Mouse (Mus musculus) ES-E14 (cell line): ENCODE data around the gene Slc22a22. TPM values are rescaled to one million over a fixed set of nuclear protein-coding genes. Genes with fewer than 3 reads are reported as not detected.

Experiments
- DNase-seq: peaks from one replicate; pipeline ENCODE4 v3.0.0-alpha.2; 2013; ENCODE audit warnings: low read depth, low spot score
- H3K27ac ChIP-seq: 2 replicates; pipeline ENCODE4 v1.5.1; 2012; ENCODE audit warnings: low read depth, mild to moderate bottlenecking, low read length, moderate library complexity, mixed read lengths; ENCODE audit not compliant: poor library complexity, insufficient read depth, severe bottlenecking
- H3K36me3 ChIP-seq: 2 replicates; pipeline ENCODE4 v1.6.1; 2012; ENCODE audit warnings: mild to moderate bottlenecking, low read length, moderate library complexity, mixed read lengths; ENCODE audit not compliant: control insufficient read depth, poor library complexity, insufficient read depth, severe bottlenecking
- H3K4me1 ChIP-seq, 2 experiments: fragments of 150-350 bp in 1 of 2; sonication (generic) in 1 of 2; 2 replicates each; pipeline ENCODE4 v1.6.1; 2012; ENCODE audit warnings: low read length in 2 of 2, mild to moderate bottlenecking in 1 of 2, mixed read lengths in 1 of 2; ENCODE audit not compliant: control insufficient read depth in 2 of 2, insufficient read depth in 2 of 2, poor library complexity in 1 of 2
- H3K4me3 ChIP-seq, 2 experiments: fragments of 150-350 bp in 1 of 2; sonication (generic) in 1 of 2; 2 replicates each; pipeline ENCODE4 v1.5.1; 2012; ENCODE audit warnings: low read length in 2 of 2, low read depth in 1 of 2, mild to moderate bottlenecking in 1 of 2, mixed read lengths in 1 of 2; ENCODE audit not compliant: insufficient read depth in 1 of 2, poor library complexity in 1 of 2, severe bottlenecking in 1 of 2
- H3K9ac ChIP-seq: 2 replicates; pipeline ENCODE4 v1.6.1; 2012; ENCODE audit warnings: low read depth, mild to moderate bottlenecking, low read length, mixed read lengths; ENCODE audit not compliant: poor library complexity, insufficient read depth, severe bottlenecking
- H3K9me3 ChIP-seq: fragments of 150-350 bp; sonication (generic); 2 replicates; pipeline ENCODE4 v1.6.1; 2012; ENCODE audit warnings: low read depth, mild to moderate bottlenecking, low read length; ENCODE audit not compliant: control insufficient read depth, insufficient read depth
- CHD2 ChIP-seq: IDR thresholded peaks from 2 replicates; pipeline ENCODE4 v1.6.1; 2014; ENCODE audit warnings: mild to moderate bottlenecking, low read depth, low read length, inconsistent platforms
- HCFC1 ChIP-seq: IDR thresholded peaks from 2 replicates; pipeline ENCODE4 v1.6.1; 2012; ENCODE audit warnings: low read length, inconsistent platforms, borderline replicate concordance; ENCODE audit not compliant: insufficient read depth
- MAFK ChIP-seq: IDR thresholded peaks from 2 replicates; pipeline ENCODE4 v1.6.1; 2014; ENCODE audit warnings: mild to moderate bottlenecking, low read depth, low read length, inconsistent platforms; ENCODE audit not compliant: insufficient read depth
- ZC3H11A ChIP-seq: IDR thresholded peaks from 2 replicates; pipeline ENCODE4 v1.6.1; 2012; ENCODE audit warnings: low read depth, mild to moderate bottlenecking, inconsistent platforms, low read length, borderline replicate concordance
- ZNF384 ChIP-seq: IDR thresholded peaks from 2 replicates; pipeline ENCODE4 v1.6.1; 2012; ENCODE audit warnings: low read depth, low read length, inconsistent platforms
- in situ Hi-C, 2 experiments: fragments of 600-800 bp; cut with MboI; formaldehyde crosslinking; loops; one replicate each; pipeline ENCODE4 v1.15.1; 2025; ENCODE audit warnings: low sequenced_read_pairs in 2 of 2, inconsistent platforms in 1 of 2; ENCODE audit not compliant: unreplicated experiment in 2 of 2
- total RNA-seq: library from RNA; depleted of rRNA; stranded (reverse); fragments of 300-350 nt; gene quantifications from 2 replicates; pipeline ENCODE4 v1.2.3, GENCODE M21; 2012

The Slc22a22 gene
- total RNA-seq, 1 experiment, result not detected

GRCm38 (mm10) chr15:57508242-57509184 is 31.1 kb upstream of the Slc22a22 start:
- TF ChIP-seq ZNF384 (no peak), MAFK (no peak), ZC3H11A (peak; percentile 90), CHD2 (no peak), HCFC1 (no peak)
- no peaks in the 10 kb centered on the region for H3K9me3 ChIP-seq
- in situ Hi-C loops, result no loop called here
- H3K36me3 ChIP-seq, result no peaks in the 10 kb centered on the region
- H3K9ac ChIP-seq, result no peak overlapping the region
- DNase-seq, result peak; percentile 70
- H3K4me1 ChIP-seq, result 0 out of 4 replicates have a peak, but pooled peaks cover 2 to 3% of the 10 kb centered on the region in 2 experiments
- no peak overlapping the region for H3K4me3 ChIP-seq
- H3K27ac ChIP-seq, result no peak overlapping the region

DNA sequence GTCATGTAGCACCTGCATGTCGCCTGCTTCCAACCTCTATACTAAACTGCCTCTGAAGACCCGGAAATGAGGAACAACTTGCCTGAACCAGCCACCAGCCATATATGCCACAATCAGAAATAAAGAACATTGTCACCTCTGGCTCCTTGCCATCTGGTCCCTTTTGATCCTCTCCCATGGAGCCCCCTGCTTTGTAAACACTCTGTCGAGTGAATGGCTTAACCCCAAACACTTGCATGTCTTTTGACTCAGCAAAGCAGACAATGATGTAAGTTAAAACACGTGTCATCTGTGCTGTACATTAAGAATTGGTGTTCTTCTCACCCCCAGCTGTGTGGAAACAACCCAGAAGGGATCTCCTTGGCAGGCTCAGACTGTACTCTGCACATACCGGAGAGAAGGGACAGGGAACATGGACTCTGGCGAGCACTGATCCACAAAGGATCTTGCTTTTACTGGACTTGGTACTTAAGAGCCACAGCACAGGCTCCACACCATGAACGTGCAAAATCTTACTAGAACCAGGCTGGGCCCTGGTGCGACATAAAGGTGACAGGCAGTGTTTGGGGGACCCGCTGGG is 26.8 kb upstream of the Slc22a22 start:
- Histone ChIP-seq H3K36me3 (no peaks in the 10 kb centered on the region), H3K4me1 (0 out of 4 replicates have a peak, but pooled peaks cover 0 to under 1% of the 10 kb centered on the region in 2 experiments), H3K27ac (no peak overlapping the region), H3K9ac (no peak overlapping the region), H3K9me3 (no peaks in the 10 kb centered on the region), H3K4me3 (no peak overlapping the region)
- DNase-seq, result no peak
- TF ChIP-seq ZC3H11A (no peak), ZNF384 (no peak), CHD2 (no peak), HCFC1 (no peak), MAFK (no peak)
- in situ Hi-C loops, result no loop called here

DNA sequence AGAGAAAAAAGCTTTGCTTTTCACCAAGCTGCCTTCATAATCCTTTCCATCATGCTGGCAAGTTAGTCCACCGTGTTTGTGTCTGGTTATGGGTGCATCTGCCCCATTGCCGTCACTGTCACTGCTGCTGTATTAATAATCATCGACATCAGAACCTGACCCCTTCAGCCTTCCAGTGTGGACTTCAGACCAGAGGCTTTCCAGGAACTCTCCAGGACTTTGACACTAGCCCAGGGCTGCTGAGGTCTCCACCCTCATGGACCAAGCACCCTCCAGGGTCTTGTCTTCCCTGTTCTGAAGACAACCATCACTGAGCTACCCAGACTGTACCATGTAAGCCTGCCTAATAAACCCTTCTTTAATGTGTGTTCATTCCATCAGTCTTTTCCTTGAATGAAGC is 26.2 kb upstream of the Slc22a22 start:
- Histone ChIP-seq H3K27ac (no peak overlapping the region), H3K9me3 (no peaks in the 10 kb centered on the region), H3K4me1 (no peaks in the 10 kb centered on the region), H3K36me3 (no peaks in the 10 kb centered on the region), H3K9ac (no peak overlapping the region), H3K4me3 (no peak overlapping the region)
- TF ChIP-seq ZNF384, result no peak
- TF ChIP-seq MAFK, result no peak
- DNase-seq, result no peak
- in situ Hi-C loops, result no loop called here

- no peak overlapping the region for H3K27ac ChIP-seq
- no peak overlapping the region for H3K4me3 ChIP-seq
- DNase-seq, result no peak
- H3K9ac ChIP-seq, result no peak overlapping the region
- H3K36me3 ChIP-seq, result no peaks in the 10 kb centered on the region
- TF ChIP-seq HCFC1, result no peak
- TF ChIP-seq ZC3H11A, result no peak
- H3K9me3 ChIP-seq, result no peaks in the 10 kb centered on the region
- in situ Hi-C loops, result no loop called here
- H3K4me1 ChIP-seq, result no peaks in the 10 kb centered on the region
Observed at GRCm38 (mm10) chr15:57501559-57501958, 24.1 kb upstream of the Slc22a22 start.

DNA sequence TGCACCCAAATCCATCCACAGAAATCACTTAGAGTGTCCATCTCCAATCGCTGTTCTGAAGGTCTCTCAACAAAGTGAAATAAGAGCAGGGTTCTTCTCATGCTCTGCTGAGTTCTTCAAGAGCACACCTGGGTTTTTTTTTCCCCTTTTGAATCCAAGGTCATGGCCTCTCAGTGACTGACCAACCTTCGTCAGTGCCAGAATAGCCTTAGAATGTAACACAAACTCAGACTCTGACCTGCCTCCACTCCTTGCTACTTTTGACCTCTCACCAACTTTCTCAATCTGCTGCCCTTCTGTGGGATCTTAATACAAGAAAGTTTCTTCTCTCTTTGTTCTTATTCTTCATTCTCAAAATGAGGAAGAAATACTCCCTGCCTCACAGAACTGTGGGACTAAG is 18.7 kb upstream of the Slc22a22 start:
- H3K36me3 ChIP-seq, result no peaks in the 10 kb centered on the region
- H3K9me3 ChIP-seq, result no peaks in the 10 kb centered on the region
- no peak overlapping the region for H3K27ac ChIP-seq
- in situ Hi-C loops, result no loop called here
- DNase-seq, result no peak
- no peak overlapping the region for H3K9ac ChIP-seq
- TF ChIP-seq HCFC1 (no peak), ZNF384 (no peak), MAFK (no peak), ZC3H11A (no peak), CHD2 (no peak)
- no peak overlapping the region for H3K4me3 ChIP-seq
- H3K4me1 ChIP-seq, result no peaks in the 10 kb centered on the region
